Mouse (Mus musculus): ENCODE results near the gene Rptor. TPM values are rescaled to one million over a fixed set of nuclear protein-coding genes. Genes with fewer than 3 reads are reported as not detected.

The Rptor gene
- polyA plus RNA-seq, 1 experiment from 2014 or later: 3.1 TPM

DNA sequence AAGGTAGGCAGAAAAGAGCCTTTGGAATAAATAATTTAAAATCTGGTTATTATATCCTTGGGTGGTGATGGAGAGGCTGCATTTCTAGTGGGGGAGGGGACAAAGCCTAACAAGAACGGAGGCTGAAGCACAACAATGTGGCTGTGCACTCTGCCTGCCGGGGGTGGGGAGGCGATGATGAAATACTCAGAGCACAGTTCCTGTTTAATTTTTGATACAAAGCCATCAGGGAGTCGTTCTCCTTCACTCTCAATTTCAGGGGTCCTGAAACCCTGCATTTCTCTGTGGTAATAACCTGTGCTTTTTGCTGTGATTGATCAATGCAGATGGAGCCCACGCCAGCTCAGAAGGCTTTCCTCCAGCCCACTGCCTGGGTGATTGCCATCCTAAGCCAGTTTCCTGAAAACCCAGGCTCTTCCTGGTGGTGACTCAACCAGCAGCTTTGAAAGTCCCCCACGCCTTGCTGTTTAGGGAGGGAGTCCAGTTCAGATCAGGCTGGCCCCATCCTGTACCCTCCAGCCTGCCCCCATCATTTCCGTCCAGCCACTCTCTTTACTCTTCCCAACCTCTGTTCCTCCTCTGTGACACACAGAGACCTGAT lies 204.8 kb downstream of the Rptor start:
- WGBS (ENCODE audit: insufficient replicate concordance): 46% methylated on average over 7 of the region's 7 CpGs
- no peak overlapping the region for H3K4me2 ChIP-seq (ENCODE audit: low read depth, low read length)
- DNase-seq: no peak

DNA sequence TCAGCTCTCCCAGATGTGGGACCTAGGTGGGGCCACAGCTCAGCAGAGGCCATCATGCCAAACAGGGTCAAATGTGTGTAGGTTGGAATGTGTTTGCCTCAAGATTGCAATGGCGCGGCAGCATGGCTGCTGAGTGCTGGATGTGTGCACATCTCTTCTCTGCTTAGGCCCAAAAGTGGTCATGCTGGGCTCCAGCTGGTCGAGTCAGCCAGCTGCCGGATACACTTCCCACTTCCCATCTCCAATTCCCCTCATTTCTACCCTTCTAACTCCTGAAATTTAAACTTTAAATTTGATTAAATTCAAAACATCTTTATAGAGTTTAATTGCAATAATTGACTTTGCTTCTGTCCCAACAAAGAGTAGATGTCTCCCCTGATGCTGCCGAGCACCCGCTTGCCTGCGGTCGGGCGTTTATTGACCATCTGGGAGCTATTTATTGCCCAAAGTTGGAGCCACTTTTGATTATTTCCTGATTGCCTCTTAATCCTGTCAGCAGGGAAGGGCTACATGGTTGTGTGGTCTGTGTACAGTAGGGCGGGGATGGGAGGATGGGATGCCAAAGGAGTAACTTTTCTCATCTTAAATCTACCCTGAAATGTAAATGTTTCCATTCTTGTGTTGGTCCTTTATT lies 206.1 kb downstream of the Rptor start:
- WGBS (ENCODE audit: insufficient replicate concordance): 85% methylated on average over 10 of the region's 10 CpGs
- Histone ChIP-seq H3K4me2 (ENCODE audit: low read depth, low read length) (no peak overlapping the region), H3K4me3 (ENCODE audit: low read depth, low read length) (no peak overlapping the region), H3K27me3 (ENCODE audit: insufficient read depth, low read length) (no peaks in the 10 kb centered on the region), H3K9ac (replicated peaks) (no peak overlapping the region), H3K9me3 (ENCODE audit: low read length) (no peaks in the 10 kb centered on the region), H3K4me1 (ENCODE audit: insufficient read depth) (0 out of 2 replicates have a peak, but pooled peaks cover 5% of the 10 kb centered on the region), H3K36me3 (replicated peaks; ENCODE audit: insufficient read depth, low read length) (peaks cover 7% of the 10 kb centered on the region; the same call in 1 of the 2 replicates), H3K27ac (ENCODE audit: low read depth) (no peak overlapping the region)
- DNase-seq: no peak
- TF ChIP-seq CTCF (IDR thresholded peaks at IDR 0.05; ENCODE audit: low read depth): no peak
- no peak for TF ChIP-seq EP300 (IDR thresholded peaks at IDR 0.05; ENCODE audit: low read depth)
- no peak for ATAC-seq

More for the DNA sequence above, 204.8 kb downstream of the Rptor start:
- H3K4me1 ChIP-seq (ENCODE audit: insufficient read depth): 0 out of 2 replicates have a peak, but pooled peaks cover 5% of the 10 kb centered on the region
- no peak for TF ChIP-seq CTCF (IDR thresholded peaks at IDR 0.05; ENCODE audit: low read depth)
- no peak for TF ChIP-seq EP300 (IDR thresholded peaks at IDR 0.05; ENCODE audit: low read depth)
- no peak overlapping the region for H3K9ac ChIP-seq (replicated peaks)
- ATAC-seq: 0 out of 2 replicates have a peak, but pooled peaks have one; percentile 17
- no peaks in the 10 kb centered on the region for H3K27me3 ChIP-seq (ENCODE audit: insufficient read depth, low read length)
- H3K36me3 ChIP-seq (replicated peaks; ENCODE audit: insufficient read depth, low read length): peaks cover 9% of the 10 kb centered on the region; the same call in 1 of the 2 replicates
- no peaks in the 10 kb centered on the region for H3K9me3 ChIP-seq (ENCODE audit: low read length)
- H3K4me3 ChIP-seq (ENCODE audit: low read depth, low read length): no peak overlapping the region
- no peak overlapping the region for H3K27ac ChIP-seq (ENCODE audit: low read depth)

- Histone ChIP-seq H3K27ac (ENCODE audit: low read depth) (no peak overlapping the region), H3K9me3 (ENCODE audit: low read length) (no peaks in the 10 kb centered on the region), H3K9ac (replicated peaks) (no peak overlapping the region), H3K27me3 (ENCODE audit: insufficient read depth, low read length) (no peaks in the 10 kb centered on the region), H3K4me3 (ENCODE audit: low read depth, low read length) (no peak overlapping the region), H3K36me3 (replicated peaks; ENCODE audit: insufficient read depth, low read length) (peaks cover 7% of the 10 kb centered on the region; the same call in 1 of the 2 replicates), H3K4me1 (ENCODE audit: insufficient read depth) (0 out of 2 replicates have a peak, but pooled peaks cover 5% of the 10 kb centered on the region), H3K4me2 (ENCODE audit: low read depth, low read length) (no peak overlapping the region)
- WGBS (ENCODE audit: insufficient replicate concordance): 64% methylated on average over 5 of the region's 5 CpGs
- ATAC-seq (no peak), DNase-seq (no peak)
- no peak for TF ChIP-seq EP300 (IDR thresholded peaks at IDR 0.05; ENCODE audit: low read depth)
Measured at GRCm38 (mm10) chr11:119809309-119809708, 206.6 kb downstream of the Rptor start.

- ATAC-seq (no peak), DNase-seq (no peak)
- 0 out of 2 replicates have a peak, but pooled peaks cover 5% of the 10 kb centered on the region for H3K4me1 ChIP-seq (ENCODE audit: insufficient read depth)
- H3K9ac ChIP-seq (replicated peaks): no peak overlapping the region
- no peak overlapping the region for H3K4me3 ChIP-seq (ENCODE audit: low read depth, low read length)
- 61% methylated on average over 8 of the region's 8 CpGs for WGBS (ENCODE audit: insufficient replicate concordance)
- no peaks in the 10 kb centered on the region for H3K9me3 ChIP-seq (ENCODE audit: low read length)
- peaks cover 7% of the 10 kb centered on the region; the same call in 1 of the 2 replicates for H3K36me3 ChIP-seq (replicated peaks; ENCODE audit: insufficient read depth, low read length)
- H3K4me2 ChIP-seq (ENCODE audit: low read depth, low read length): no peak overlapping the region
- no peaks in the 10 kb centered on the region for H3K27me3 ChIP-seq (ENCODE audit: insufficient read depth, low read length)
- H3K27ac ChIP-seq (ENCODE audit: low read depth): no peak overlapping the region
- TF ChIP-seq CTCF (IDR thresholded peaks at IDR 0.05; ENCODE audit: low read depth) (no peak), EP300 (IDR thresholded peaks at IDR 0.05; ENCODE audit: low read depth) (no peak)
Measured at GRCm38 (mm10) chr11:119811022-119811421, 208.3 kb downstream of the Rptor start.

DNA sequence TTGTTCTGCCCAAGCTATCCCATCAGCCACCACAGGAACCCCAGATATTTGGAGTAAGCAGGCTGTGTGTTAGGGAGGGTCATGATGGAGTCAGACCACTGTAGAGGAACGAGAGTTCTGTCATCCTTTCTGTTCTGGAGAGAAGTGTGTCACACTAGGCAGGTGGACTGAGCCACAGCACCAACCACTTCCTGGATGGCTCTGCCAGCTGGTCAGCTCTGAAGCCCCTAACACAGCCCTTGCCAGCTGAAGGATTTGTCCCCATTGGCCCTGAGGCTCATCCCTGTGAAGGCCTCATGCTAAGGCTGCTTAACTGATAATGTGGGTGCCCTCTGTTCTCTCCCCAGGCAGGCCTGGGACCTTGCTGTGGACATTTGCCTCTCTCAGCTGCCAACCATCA lies 208.9 kb downstream of the Rptor start:
- Histone ChIP-seq H3K9me3 (ENCODE audit: low read length) (no peaks in the 10 kb centered on the region), H3K27me3 (ENCODE audit: insufficient read depth, low read length) (no peaks in the 10 kb centered on the region), H3K4me2 (ENCODE audit: low read depth, low read length) (no peak overlapping the region), H3K27ac (ENCODE audit: low read depth) (no peak overlapping the region), H3K4me1 (ENCODE audit: insufficient read depth) (0 out of 2 replicates have a peak, but pooled peaks cover 5% of the 10 kb centered on the region), H3K9ac (replicated peaks) (no peak overlapping the region), H3K36me3 (replicated peaks; ENCODE audit: insufficient read depth, low read length) (peaks cover 7% of the 10 kb centered on the region; the same call in 1 of the 2 replicates), H3K4me3 (ENCODE audit: low read depth, low read length) (no peak overlapping the region)
- no peak for ATAC-seq
- no peak for TF ChIP-seq EP300 (IDR thresholded peaks at IDR 0.05; ENCODE audit: low read depth)
- no peak for TF ChIP-seq CTCF (IDR thresholded peaks at IDR 0.05; ENCODE audit: low read depth)
- 73% methylated on average over 1 of the region's 1 CpGs for WGBS (ENCODE audit: insufficient replicate concordance)
- DNase-seq: no peak

DNA sequence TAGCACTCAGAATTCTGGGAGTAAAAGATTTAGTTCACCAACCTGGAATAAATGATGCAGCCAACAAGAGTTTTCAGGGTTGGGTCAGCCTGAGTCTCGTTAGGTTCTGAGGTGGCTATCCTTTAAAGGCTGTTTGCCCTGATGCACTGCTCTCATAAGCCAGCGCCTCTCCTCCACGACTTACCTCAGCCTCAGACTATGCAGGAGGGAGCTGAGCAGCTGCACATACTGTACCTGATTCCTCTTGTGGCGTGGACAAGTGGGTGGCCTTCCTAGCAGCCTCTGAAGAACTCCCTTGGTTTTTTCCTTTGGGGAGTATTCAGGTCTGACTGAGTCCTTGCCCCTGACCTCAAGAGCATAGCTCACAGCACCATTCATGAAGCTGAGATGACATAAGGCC lies 209.4 kb downstream of the Rptor start:
- Histone ChIP-seq H3K36me3 (replicated peaks; ENCODE audit: insufficient read depth, low read length) (peaks cover 9% of the 10 kb centered on the region; the same call in 1 of the 2 replicates), H3K27ac (ENCODE audit: low read depth) (no peak overlapping the region), H3K9me3 (ENCODE audit: low read length) (no peaks in the 10 kb centered on the region), H3K9ac (replicated peaks) (no peak overlapping the region), H3K4me1 (ENCODE audit: insufficient read depth) (0 out of 2 replicates have a peak, but pooled peaks cover 5% of the 10 kb centered on the region), H3K27me3 (ENCODE audit: insufficient read depth, low read length) (no peaks in the 10 kb centered on the region), H3K4me3 (ENCODE audit: low read depth, low read length) (no peak overlapping the region), H3K4me2 (ENCODE audit: low read depth, low read length) (no peak overlapping the region)
- TF ChIP-seq CTCF (IDR thresholded peaks at IDR 0.05; ENCODE audit: low read depth) (no peak), EP300 (IDR thresholded peaks at IDR 0.05; ENCODE audit: low read depth) (no peak)
- 85% methylated on average over 4 of the region's 4 CpGs for WGBS (ENCODE audit: insufficient replicate concordance)
- DNase-seq (no peak), ATAC-seq (no peak)

All from liver, postnatal 0 days (tissue).